Mouse (Mus musculus) thymus, postnatal 25 days (tissue): ENCODE data around the gene Sox2.
A peak's percentile ranks its signal among the peaks of the same experiment; 100 is the strongest.

ENCODE experiments used
- DNase-seq: peaks from one replicate; pipeline ENCODE4 v3.0.0; 2022

Gene Sox2

GRCm38 (mm10) chr3:34643536-34644115 is 6.6 kb upstream of the Sox2 start:
- DNase-seq: no peak

DNA sequence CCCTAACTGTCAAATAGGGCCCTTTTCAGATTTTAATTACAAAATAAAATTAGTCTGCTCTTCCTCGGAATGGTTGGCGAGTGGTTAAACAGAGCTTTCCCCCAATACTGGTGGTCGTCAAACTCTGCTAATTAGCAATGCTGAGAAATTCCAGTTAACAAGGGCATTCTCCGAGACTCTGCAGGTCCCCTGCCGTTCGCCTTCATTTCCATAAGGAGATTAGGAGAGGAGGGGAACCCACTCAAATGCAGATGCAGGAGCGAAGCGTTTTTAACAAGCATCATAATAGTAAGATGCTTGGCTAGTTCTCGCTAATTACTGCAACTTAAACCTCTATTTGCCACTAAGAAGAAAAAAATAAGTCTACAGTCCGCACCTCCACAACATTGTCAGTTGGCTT is 4.0 kb upstream of the Sox2 start:
- no peak for DNase-seq

DNA sequence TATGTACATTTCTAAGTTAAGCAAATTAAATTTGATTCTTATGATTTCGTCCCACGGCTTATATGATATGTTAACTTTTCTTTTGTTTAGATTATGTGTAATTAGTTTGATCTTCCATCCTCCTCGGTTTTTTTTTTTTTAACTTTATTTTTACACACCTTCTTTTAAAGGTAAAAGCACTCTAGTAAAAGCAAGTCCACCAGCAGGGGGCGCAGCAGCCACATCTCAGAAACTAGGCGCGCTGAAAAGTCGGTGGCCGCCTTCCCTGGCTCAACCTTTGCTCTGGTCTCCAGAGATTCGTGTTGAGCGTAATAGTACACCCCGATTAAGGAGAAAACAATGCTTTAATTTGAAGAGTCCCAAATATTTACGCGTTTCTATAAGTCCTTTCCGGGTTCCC is 2.5 kb upstream of the Sox2 start:
- peak; percentile 33 for DNase-seq

DNA sequence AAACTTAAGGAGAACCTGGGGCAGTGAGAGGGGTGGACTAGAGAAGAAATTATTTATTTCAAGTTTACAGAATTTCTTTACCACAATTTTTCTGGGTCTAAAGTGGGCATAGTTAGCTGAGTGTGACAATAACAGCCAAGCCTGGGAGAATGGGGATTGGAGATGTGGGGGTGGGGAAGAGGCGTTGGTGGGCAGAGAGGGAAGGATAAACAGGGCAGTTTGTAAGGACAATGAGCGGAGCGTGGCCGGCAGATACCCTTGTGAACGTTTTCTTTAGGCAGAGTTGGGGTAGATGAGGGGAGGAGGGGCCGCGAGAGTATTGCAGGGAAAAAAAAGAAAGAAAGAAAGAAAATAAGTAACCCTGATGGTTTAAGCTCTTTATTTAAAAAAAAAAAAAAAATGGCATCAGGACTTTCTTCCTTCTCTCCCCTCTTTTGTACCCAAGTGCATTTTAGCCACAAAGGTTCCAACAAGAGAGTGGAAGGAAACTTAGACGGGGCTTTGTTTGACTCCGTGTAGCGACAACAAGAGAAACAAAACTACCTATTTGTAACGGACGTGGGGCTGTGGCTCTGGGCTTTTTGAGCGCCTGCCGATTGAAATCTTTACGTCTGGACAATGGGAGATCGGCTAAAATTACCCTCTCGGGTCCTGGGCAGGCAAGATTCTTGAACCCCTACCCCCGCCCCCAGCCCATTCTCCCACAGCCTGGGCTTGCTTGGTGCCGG is 1.9 kb upstream of the Sox2 start:
- no peak for DNase-seq

- no peak for DNase-seq
Measured at GRCm38 (mm10) chr3:34648833-34649719, 1.1 kb upstream of the Sox2 start.

- DNase-seq: no peak
Measured at GRCm38 (mm10) chr3:34650621-34651361, 586 bp downstream of the Sox2 start.

DNA sequence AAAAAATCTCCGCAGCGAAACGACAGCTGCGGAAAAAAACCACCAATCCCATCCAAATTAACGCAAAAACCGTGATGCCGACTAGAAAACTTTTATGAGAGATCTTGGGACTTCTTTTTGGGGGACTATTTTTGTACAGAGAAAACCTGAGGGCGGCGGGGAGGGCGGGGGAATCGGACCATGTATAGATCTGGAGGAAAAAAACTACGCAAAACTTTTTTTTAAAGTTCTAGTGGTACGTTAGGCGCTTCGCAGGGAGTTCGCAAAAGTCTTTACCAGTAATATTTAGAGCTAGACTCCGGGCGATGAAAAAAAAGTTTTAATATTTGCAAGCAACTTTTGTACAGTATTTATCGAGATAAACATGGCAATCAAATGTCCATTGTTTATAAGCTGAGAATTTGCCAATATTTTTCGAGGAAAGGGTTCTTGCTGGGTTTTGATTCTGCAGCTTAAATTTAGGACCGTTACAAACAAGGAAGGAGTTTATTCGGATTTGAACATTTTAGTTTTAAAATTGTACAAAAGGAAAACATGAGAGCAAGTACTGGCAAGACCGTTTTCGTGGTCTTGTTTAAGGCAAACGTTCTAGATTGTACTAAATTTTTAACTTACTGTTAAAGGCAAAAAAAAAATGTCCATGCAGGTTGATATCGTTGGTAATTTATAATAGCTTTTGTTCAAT is 1.4 kb downstream of the Sox2 start:
- no peak for DNase-seq

DNA sequence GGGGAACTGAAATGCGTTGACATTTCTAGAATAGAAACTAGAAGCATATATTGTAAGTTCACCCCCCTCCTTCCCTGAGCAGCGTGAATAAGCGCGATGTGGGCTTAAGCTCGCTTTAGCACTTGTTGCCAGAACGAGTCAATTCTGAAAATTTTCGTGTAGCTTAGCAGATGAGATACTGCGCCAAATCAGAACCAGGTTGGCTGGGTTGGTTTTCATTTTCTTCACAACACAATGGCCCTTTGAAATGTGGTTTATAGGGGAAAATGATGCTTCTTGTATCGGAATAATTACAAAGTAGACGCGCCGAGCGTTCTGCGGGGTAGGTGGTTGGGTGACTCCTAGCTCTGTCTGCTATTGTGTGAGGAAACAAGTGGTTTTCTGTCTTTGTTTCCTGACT is 2.4 kb downstream of the Sox2 start:
- DNase-seq: no peak

DNA sequence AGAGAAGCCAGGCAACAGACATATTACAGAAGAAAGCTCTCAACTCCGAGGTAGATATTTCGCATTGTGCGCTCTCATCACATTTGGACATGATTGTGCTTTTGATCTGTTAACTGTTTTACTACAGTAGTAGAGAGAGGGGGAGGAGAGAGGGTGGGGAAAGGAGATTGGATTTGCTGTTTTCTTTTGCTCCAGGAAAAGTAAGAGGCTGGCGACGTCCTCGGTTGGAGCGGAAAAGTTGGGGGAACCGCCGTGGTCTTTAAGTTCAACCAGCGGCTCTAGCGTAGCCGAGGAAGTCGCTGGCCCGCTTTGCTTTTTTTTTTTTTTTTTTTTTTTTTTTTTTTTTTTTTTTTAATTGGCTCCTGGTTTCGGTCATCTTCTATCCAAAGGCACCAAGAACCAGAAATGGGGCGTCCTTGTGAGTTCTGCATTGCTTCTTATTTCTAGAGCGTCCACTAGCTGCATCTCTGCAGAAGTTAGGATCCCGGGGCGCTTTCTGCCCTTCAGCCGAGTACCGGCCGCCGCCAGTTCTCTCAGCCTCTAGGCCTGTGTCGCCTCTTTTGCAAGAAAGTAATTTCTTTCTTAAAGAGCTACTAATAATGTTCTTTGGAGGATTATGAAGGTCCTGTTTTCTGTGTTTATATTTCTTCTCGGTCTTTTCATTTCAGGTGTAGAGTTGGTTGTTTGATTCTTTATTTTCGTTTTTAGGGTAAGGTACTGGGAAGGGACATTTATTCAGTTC is 3.2 kb downstream of the Sox2 start:
- DNase-seq: no peak

DNA sequence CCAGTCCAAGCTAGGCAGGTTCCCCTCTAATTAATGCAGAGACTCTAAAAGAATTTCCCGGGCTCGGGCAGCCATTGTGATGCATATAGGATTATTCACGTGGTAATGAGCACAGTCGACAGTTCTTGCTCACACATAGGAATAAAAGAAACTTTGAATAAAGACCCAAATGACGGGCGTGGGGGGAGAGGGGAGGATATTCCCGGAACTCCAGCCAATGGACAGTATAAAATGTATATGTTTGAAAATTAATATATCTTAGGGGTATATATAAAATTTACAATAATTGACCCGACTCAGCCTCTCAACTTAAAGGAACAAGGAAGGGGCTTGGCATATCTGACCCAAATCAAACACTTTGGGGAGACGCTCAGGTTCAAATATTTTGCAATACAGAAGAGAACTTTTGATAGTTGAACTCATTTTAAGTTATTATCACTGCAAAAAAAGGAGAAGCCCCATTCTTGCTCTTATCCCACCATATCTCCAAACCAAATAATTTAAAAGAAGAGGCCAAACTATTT is 3.8 kb downstream of the Sox2 start:
- DNase-seq: no peak

GRCm38 (mm10) chr3:34654781-34655180 is 4.6 kb downstream of the Sox2 start:
- DNase-seq: no peak

- no peak for DNase-seq
Measured at GRCm38 (mm10) chr3:34655311-34656075, 5.3 kb downstream of the Sox2 start.

DNA sequence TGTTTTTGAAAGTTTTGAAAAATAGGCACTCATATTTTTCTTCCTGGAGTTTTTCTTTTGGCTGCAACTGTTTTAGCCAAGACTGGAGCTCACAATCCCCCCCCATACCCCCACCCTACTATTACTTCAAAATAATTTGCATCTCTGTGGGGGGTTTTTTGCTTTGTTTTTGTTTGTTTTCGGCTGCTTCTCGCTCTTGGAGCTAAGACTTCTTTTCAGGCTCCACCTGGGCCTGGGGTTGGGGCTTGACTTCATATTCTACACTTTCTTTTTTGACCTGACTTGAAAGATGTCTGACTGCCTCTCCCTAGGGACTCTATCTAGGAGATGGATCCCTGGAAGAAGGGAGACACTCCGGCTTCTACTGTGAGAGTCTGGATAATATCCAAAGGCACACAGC is 5.9 kb downstream of the Sox2 start:
- DNase-seq: no peak

DNA sequence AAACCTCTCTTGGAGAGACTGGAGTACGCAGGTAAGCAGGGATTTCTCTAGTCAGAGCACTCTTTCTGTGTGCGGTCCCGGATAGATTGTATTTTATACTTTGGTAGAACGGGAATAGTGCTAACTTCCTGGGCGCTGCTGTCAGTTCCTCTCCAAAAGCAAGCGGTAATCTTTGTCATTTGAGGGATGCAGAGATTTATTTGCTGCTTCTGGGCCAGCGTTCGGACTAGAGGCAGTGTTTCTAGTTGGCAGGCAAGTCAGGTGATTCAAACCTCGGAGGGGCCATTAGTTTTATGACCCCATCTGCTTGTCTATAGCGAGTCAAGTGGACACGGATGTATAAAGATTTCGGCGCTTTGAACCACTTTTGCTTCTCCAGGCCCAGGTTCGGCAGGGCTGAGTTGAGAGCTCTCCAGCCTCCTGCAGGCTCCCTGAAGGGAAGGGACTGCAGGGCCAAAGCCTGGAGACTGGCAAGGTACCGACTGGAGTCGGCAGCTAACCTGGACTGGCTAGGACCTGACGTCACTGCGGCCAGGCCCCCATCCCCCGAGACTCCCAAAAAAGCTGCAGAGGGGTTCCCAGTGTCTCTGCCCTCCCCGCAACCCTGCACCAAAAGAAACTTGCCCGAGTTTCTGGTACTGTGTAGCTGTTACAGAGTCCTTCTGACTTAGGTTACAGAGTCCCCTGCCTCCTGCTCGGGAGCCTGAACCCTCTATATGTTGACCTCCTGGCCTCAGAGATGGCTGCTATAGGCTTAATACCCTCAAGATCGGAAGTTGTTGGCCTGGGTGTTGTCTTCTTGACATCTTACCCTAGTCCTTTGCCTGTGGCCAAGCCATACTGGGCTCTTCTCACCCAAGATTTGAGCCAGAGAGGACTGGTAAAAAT is 6.9 kb downstream of the Sox2 start:
- DNase-seq: no peak

- no peak for DNase-seq
Measured at GRCm38 (mm10) chr3:34657701-34658090, 7.5 kb downstream of the Sox2 start.

DNA sequence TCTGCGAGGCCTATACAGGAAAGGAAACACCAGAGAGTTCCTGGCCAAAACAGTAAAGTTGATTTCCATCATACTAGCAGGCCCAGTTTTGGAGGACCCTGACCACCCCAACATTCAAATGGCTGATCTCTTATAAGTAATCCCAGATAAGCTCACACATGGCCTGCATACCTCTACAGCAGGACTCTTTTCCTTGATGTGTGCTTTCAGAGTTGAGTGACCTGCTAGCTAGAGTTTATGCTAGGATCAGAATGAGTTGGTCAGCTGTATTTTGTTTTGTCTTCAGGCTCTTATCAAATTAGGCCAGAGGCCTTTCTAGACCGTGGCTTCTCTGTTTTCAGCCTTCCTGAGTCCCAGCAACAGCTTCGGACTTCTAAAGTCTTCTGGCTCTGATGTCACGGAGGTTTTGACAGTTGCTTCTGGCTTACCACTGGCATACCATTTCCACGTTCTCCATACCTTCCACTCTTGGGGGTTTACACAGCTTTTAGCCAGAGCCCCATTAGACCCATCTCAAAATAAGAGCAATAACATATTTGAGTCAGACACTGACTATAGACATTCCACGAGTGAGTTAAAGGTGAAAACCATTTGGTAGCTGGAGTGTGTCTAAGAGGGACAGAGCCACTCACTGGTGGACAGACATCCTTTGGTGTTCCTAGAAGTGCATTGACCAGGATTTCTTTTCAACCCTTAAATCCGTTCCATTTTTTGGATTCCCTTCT is 8.2 kb downstream of the Sox2 start:
- no peak for DNase-seq

DNA sequence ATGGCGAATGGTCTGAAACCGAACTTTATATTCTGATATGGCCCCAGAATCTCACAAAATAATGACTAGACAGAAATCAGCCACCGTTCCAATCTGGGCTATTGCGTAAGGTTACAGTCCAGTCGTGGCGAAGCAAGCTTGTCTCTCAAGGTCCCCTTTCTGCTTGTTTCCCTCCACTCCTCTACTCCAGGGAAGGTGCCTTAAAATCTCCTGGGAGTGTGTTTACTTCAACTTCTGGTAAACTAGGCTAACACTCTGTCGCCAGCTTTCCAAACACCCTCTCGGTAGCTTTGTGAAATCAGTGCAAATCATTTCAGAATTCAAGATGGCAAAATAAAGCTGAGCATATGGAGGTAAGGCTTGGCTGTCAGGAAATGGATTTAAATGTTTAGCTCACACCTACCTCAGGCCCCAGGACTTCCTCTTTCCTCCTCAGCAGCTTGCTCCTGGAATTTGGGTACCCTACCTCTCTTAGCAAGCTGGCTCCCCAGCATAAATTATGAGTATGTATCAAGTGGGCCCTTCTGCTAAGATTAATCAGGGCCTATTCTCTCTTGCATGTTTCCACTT is 8.8 kb downstream of the Sox2 start:
- no peak for DNase-seq

DNA sequence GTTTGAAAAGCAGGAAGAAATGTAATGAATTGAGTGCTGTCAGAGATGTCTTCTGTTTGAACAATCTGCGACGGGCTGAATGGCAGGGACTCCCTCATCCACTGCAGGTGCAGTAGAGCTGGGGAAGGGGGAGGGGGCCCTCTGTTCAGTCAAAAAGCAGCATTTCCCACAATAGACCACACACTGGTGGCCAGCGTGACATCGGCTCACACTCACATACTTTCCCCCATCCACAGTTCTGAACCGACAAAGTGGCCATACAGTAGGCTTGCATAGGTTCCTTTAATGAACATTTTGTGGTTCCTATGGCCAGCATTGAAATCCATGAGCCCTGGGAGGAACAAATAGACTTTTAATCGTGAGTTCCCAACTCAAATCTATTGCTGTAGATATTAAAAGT is 9.7 kb downstream of the Sox2 start:
- no peak for DNase-seq
